Mouse (Mus musculus) small intestine, adult 2 months (tissue): Measurements from ENCODE around the gene H2-Oa.

Experiments used
- CTCF ChIP-seq: fragments of 200-500 bp; IDR thresholded peaks from 2 replicates; pipeline ENCODE4 v1.5.1; 2012; ENCODE audit warnings: low read depth, mild to moderate bottlenecking, control low read depth, inconsistent platforms, low read length, moderate library complexity, mixed read lengths; ENCODE audit not compliant: insufficient replicate concordance, insufficient read length; ENCODE audit errors: extremely low read depth
- POLR2A ChIP-seq: fragments of 200-500 bp; IDR thresholded peaks from 2 replicates; pipeline ENCODE4 v1.6.1; 2012; ENCODE audit warnings: low read depth, mild to moderate bottlenecking, control low read depth, inconsistent platforms, low read length, moderate library complexity

GRCm38 (mm10) chr17:34090923-34091322 is 1.2 kb upstream of the H2-Oa start:
- TF ChIP-seq CTCF (peak; percentile 32; the same call in 1 of the 2 replicates), POLR2A (no peak)
